Comparison of ENCODE assay signal across 8 mouse cellular contexts in genomic region chr15:84260123-84260822, GRCm38 (mm10). TPM values are rescaled to one million over a fixed set of nuclear protein-coding genes. Genes with fewer than 3 reads are reported as not detected.
A peak's percentile ranks its signal among the peaks of the same experiment; 100 is the strongest.
DNase-seq lines count a peak whose midpoint lies in the region; ATAC-seq and TF ChIP-seq lines count a peak whose summit lies in the region.

No protein-coding gene starts in this region.

- no peak for ATAC-seq in intestine, postnatal 0 days
- ATAC-seq in midbrain, embryonic 12.5 days (ENCODE audit: low FRiP score, low read depth), result peak; percentile 61

- 34% methylated on average over 22 of the region's 22 CpGs for WGBS in intestine, postnatal 0 days
- 19% methylated on average over 22 of the region's 22 CpGs for WGBS in midbrain, embryonic 12.5 days

- H3K9me3 ChIP-seq in intestine, postnatal 0 days (ENCODE audit: control insufficient read depth), result no peaks in the 10 kb centered on the region
- no peaks in the 10 kb centered on the region for H3K9me3 ChIP-seq in midbrain, embryonic 12.5 days

- no peak overlapping the region for H3K27ac ChIP-seq in intestine, postnatal 0 days (ENCODE audit: low read depth, low read length)
- H3K27ac ChIP-seq in midbrain, embryonic 12.5 days (replicated peaks), result peak overlapping the region; percentile 72

- no peaks in the 10 kb centered on the region for H3K27me3 ChIP-seq in intestine, postnatal 0 days (replicated peaks; ENCODE audit: control insufficient read depth, insufficient read depth, low read length)
- peaks cover 59% of the 10 kb centered on the region for H3K27me3 ChIP-seq in midbrain, embryonic 12.5 days

- no peaks in the 10 kb centered on the region for H3K36me3 ChIP-seq in intestine, postnatal 0 days (ENCODE audit: control insufficient read depth, insufficient read depth)
- H3K36me3 ChIP-seq in midbrain, embryonic 12.5 days, result no peaks in the 10 kb centered on the region

- intact Hi-C loops in left cerebral cortex, postnatal 14 days (cut with DNase I), result loop anchor here (2.0 kb wide), 1 partner anchor 355 kb away; no protein-coding TSS in a partner anchor

- H3K4me2 ChIP-seq in intestine, postnatal 0 days (replicated peaks; ENCODE audit: low read depth), result no peak overlapping the region
- H3K4me2 ChIP-seq in midbrain, embryonic 12.5 days (replicated peaks), result peak overlapping the region; percentile 41

- H3K4me3 ChIP-seq in intestine, postnatal 0 days (ENCODE audit: low read depth, low read length), result no peak overlapping the region
- no peak overlapping the region for H3K4me3 ChIP-seq in midbrain, embryonic 12.5 days

- H3K9ac ChIP-seq in intestine, postnatal 0 days (ENCODE audit: low read depth, low read length), result no peak overlapping the region
- H3K9ac ChIP-seq in midbrain, embryonic 12.5 days (replicated peaks), result peak overlapping the region; percentile 15; the same call in 1 of the 2 replicates

- no peaks in the 10 kb centered on the region for H3K4me1 ChIP-seq in intestine, postnatal 0 days (replicated peaks; ENCODE audit: control insufficient read depth, insufficient read depth, low read length)
- H3K4me1 ChIP-seq in midbrain, embryonic 12.5 days, result peaks cover 36% of the 10 kb centered on the region

- TF ChIP-seq CTCF in intestine, postnatal 0 days (IDR thresholded peaks at IDR 0.05; ENCODE audit: low read depth), result peak; percentile 89

- DNase-seq in ZHBTc4 (ENCODE audit: low read depth, low spot score), result peak; percentile 90
- DNase-seq in cerebellum, postnatal 10 days, result peak; percentile 95 to 98
- peak; percentile 63 to 76 for DNase-seq in frontal cortex, postnatal 14 days (ENCODE audit: low spot score in 2 of 2)
- DNase-seq in left cerebral cortex, postnatal 14 days (ENCODE audit: low spot score in 2 of 2), result peak; percentile 88 to 89
- DNase-seq in skeletal muscle tissue, adult 2 months (ENCODE audit: low read depth, low spot score), result peak; percentile 60
- DNase-seq in yolk sac, embryonic 10.5 days (ENCODE audit: low spot score), result peak; percentile 41

RNA-seq across cellular contexts. Expression of gene Parvb, which starts 28.4 kb away (rescaled TPM):
- polyA plus RNA-seq in intestine, postnatal 0 days (2015; fragmentation: Nextera tagmentation; extraction: Ambion mirVana), result 2.6 and 2.8 TPM in 2 replicates
- 10 to 100 TPM; 28.4 to 28.7 TPM for total RNA-seq in left cerebral cortex, postnatal 14 days (2021)
- polyA plus RNA-seq in midbrain, embryonic 12.5 days (2016; fragmentation: Nextera tagmentation; extraction: Ambion mirVana), result 5.9 and 6.5 TPM in 2 replicates

Comparison
In these comparisons a context has a peak if more than half of its experiments do, and no peak if none do; other contexts are left out.
1. DNase-seq: peak in every context shown above with its lines; median percentile 96 in cerebellum, postnatal 10 days; 90 in ZHBTc4; 88 in left cerebral cortex, postnatal 14 days; 70 in frontal cortex, postnatal 14 days; 60 in skeletal muscle tissue, adult 2 months; 41 in yolk sac, embryonic 10.5 days.